Mouse (Mus musculus) cortical plate, adult 2 months (tissue): Measurements from ENCODE around the gene Slc22a1.

ENCODE experiments used
- CTCF ChIP-seq: fragments of 200-500 bp; IDR thresholded peaks from 2 replicates; pipeline ENCODE4 v1.5.1; 2011; ENCODE audit warnings: mild to moderate bottlenecking, control low read depth, low read length; ENCODE audit not compliant: insufficient read depth; ENCODE audit errors: extremely low read depth
- POLR2A ChIP-seq: fragments of 200-500 bp; IDR thresholded peaks from 2 replicates; pipeline ENCODE4 v1.6.1; 2011; ENCODE audit warnings: mild to moderate bottlenecking, low read length, control low read depth; ENCODE audit not compliant: insufficient read depth; ENCODE audit errors: extremely low read depth

- TF ChIP-seq POLR2A (no peak), CTCF (no peak)
These were observed 6.9 kb downstream of the Slc22a1 start for GRCm38 (mm10) chr17:12668478-12669362.
